Mouse (Mus musculus) liver, embryonic 11.5 days (tissue): ENCODE measurements around the gene S100a10. TPM values are rescaled to one million over a fixed set of nuclear protein-coding genes. Genes with fewer than 3 reads are reported as not detected.
"Not testable (repeated sequence)": the region's sequence is repeated elsewhere in the genome, so short reads cannot be mapped to it uniquely, and the experiment has no call there.

ENCODE experiments used
- ATAC-seq: fragments of 200-750 bp; cut with Nextera tagmentation; replicated peaks from 2 replicates; pipeline ENCODE4 v1.8.0; 2017; ENCODE audit warnings: moderate number of reproducible peaks, mild to moderate bottlenecking, moderate TSS enrichment, moderate library complexity; ENCODE audit not compliant: low FRiP score
- DNase-seq: peaks from one replicate; pipeline ENCODE4 v3.0.0-alpha.2; 2017; ENCODE audit warnings: low spot score
- H3K27ac ChIP-seq: fragments of 300-500 bp; sonication (generic); 2 replicates; pipeline ENCODE4 v1.5.1; 2014; ENCODE audit warnings: mild to moderate bottlenecking, low read depth, low read length, control low read depth
- H3K27me3 ChIP-seq: fragments of 300-500 bp; sonication (generic); replicated peaks from 2 replicates; pipeline ENCODE4 v1.6.1; 2014; ENCODE audit warnings: low read length, mixed read lengths; ENCODE audit not compliant: control insufficient read depth, insufficient read depth
- H3K36me3 ChIP-seq: fragments of 300-500 bp; sonication (generic); 2 replicates; pipeline ENCODE4 v1.6.1; 2014; ENCODE audit warnings: mild to moderate bottlenecking, low read length, moderate library complexity, mixed read lengths; ENCODE audit not compliant: control insufficient read depth, insufficient read depth
- H3K4me1 ChIP-seq: fragments of 300-500 bp; sonication (generic); replicated peaks from 2 replicates; pipeline ENCODE4 v1.6.1; 2014; ENCODE audit warnings: low read length, mixed read lengths; ENCODE audit not compliant: control insufficient read depth, insufficient read depth
- H3K4me2 ChIP-seq: fragments of 300-500 bp; sonication (generic); 2 replicates; pipeline ENCODE4 v1.6.1; 2014; ENCODE audit warnings: mild to moderate bottlenecking, control low read depth, moderate library complexity
- H3K4me3 ChIP-seq: fragments of 300-500 bp; sonication (generic); 2 replicates; pipeline ENCODE4 v1.5.1; 2014; ENCODE audit warnings: low read depth, low read length, control low read depth
- H3K9ac ChIP-seq: fragments of 300-500 bp; sonication (generic); 2 replicates; pipeline ENCODE4 v1.6.1; 2014; ENCODE audit warnings: low read depth, low read length, control low read depth
- H3K9me3 ChIP-seq: fragments of 300-500 bp; sonication (generic); 2 replicates; pipeline ENCODE4 v1.6.1; 2016; ENCODE audit warnings: low read length, inconsistent platforms, mixed read lengths; ENCODE audit not compliant: control insufficient read depth
- WGBS: fragments of 180-500 bp; shearing (Covaris S2); extraction: QIAGEN DNeasy Blood & Tissue Kit; methylation state at CpG from one replicate; pipeline ENCODE4 v1.1.7; 2014; 5-methylcytosine and 5-hydroxymethylcytosine counted together
- polyA plus RNA-seq: library from polyadenylated mRNA; unstranded; fragments of >200 nt; fragmentation: Nextera tagmentation; extraction: Ambion mirVana; gene quantifications from 2 replicates; pipeline ENCODE4 v1.2.1, GENCODE M21; 2014

Gene S100a10
- polyA plus RNA-seq, 1 experiment from 2014 or later = 144 TPM

DNA sequence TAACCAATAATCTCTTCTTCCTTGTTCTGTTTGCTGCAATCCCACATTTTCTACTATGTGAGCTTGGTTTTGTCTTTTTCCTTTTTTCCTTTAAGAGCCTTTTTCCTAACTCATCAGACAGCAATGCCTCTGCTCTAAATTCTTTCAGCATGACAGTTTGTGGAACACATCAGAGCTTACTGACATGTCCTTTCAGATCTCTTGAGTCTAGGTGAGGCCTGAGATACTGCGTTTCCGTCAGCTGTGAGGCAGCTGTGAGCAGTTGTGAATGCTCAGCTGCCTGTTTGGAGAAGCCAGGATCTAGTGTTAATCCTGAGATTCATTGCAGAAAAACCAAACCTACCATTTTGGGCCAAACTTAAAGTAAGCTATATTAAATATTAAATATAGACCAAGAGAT is 16.4 kb upstream of the S100a10 start:
- Histone ChIP-seq H3K27ac (no peak overlapping the region), H3K4me3 (no peak overlapping the region), H3K4me1 (no peaks in the 10 kb centered on the region), H3K9ac (no peak overlapping the region), H3K36me3 (no peaks in the 10 kb centered on the region), H3K4me2 (no peak overlapping the region), H3K9me3 (no peaks in the 10 kb centered on the region), H3K27me3 (no peaks in the 10 kb centered on the region)
- WGBS = 79% methylated on average over 2 of the region's 2 CpGs
- no peak for DNase-seq
- no peak for ATAC-seq

DNA sequence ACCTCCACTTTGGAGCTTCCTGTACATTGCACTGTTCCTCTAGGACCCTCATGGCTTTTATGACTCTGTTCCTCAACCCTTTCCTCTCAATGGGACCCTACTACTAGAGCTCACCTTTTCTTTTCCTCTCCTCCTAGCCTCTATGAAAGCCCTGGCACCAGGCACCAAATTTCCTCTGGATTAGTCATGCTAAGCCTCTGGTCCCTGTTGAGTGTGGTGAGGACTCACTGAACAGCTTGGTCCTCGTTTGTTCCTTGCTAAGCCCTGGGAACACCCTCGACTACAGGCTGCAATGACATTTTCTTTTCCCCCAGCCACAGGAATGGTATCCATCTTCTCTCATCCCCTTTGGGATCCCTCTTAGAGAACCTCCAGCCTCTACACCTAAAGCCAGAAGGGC is 13.4 kb upstream of the S100a10 start:
- 64% methylated on average over 2 of the region's 2 CpGs for WGBS
- no peak overlapping the region for H3K27ac ChIP-seq
- no peak overlapping the region for H3K9ac ChIP-seq
- H3K4me2 ChIP-seq = no peak overlapping the region
- H3K4me1 ChIP-seq = no peaks in the 10 kb centered on the region
- H3K4me3 ChIP-seq = no peak overlapping the region
- H3K27me3 ChIP-seq = no peaks in the 10 kb centered on the region
- no peak for DNase-seq
- no peaks in the 10 kb centered on the region for H3K36me3 ChIP-seq
- H3K9me3 ChIP-seq = no peaks in the 10 kb centered on the region
- ATAC-seq = no peak

DNA sequence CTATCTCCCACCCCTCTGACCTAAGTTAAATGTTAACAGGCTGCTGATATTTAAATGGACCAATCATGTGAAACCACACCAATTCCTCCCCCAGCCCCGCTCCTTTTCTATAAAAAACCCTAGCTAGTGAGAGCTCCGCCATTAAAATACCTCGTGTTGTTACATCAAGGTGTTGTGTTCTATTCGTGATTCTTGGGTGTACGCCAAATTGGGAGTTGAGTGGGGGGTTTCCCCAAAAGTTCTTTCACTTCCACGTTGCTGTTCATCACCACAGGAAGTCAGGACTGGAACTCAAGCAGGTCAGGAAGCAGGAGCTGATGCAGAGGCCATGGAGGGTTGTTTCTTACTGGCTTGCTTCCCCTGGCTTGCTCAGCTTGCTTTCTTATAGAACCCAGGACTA is 10.7 kb upstream of the S100a10 start:
- 75% methylated on average over 6 of the region's 6 CpGs for WGBS

DNA sequence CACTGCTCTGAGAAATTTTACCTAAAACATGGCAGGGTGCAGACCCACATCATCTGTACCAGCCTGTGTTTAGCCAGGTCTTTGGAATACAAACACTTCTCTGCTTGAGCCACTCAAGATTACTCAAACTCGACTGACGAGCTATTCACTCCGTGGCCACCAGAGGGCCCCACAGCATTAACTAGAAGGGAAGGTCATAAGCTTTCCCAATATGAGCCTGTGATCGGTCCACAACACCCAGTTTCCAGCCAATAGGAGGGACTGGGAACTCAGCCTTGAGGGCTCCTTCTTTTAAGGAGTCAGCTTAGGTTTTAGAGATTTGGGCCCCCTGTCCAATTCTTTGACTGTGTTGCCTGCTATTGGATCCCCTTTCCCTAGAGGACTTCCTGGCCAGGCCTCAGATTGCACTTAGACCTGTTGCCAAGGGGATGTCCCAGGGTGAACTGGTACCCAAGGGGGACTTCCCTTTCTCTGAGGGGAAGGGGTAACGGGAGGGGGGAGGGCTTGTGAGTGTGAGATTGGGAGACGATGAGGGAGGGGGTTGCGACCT is 7.7 kb upstream of the S100a10 start:
- Histone ChIP-seq H3K36me3 (no peaks in the 10 kb centered on the region), H3K4me3 (no peak overlapping the region), H3K9me3 (no peaks in the 10 kb centered on the region), H3K9ac (no peak overlapping the region), H3K4me2 (no peak overlapping the region), H3K27ac (no peak overlapping the region), H3K4me1 (peaks cover 3% of the 10 kb centered on the region; the same call in 1 of the 2 replicates), H3K27me3 (no peaks in the 10 kb centered on the region)
- WGBS = 28% methylated on average over 7 of the region's 7 CpGs
- peak; percentile 68 for DNase-seq
- ATAC-seq = peak; percentile 43

More for the DNA sequence above, 10.7 kb upstream of the S100a10 start:
- not testable (repeated sequence) for H3K4me3 ChIP-seq, ATAC-seq, H3K4me2 ChIP-seq, H3K36me3 ChIP-seq, H3K27ac ChIP-seq, H3K4me1 ChIP-seq, H3K9ac ChIP-seq, H3K9me3 ChIP-seq, DNase-seq, H3K27me3 ChIP-seq

DNA sequence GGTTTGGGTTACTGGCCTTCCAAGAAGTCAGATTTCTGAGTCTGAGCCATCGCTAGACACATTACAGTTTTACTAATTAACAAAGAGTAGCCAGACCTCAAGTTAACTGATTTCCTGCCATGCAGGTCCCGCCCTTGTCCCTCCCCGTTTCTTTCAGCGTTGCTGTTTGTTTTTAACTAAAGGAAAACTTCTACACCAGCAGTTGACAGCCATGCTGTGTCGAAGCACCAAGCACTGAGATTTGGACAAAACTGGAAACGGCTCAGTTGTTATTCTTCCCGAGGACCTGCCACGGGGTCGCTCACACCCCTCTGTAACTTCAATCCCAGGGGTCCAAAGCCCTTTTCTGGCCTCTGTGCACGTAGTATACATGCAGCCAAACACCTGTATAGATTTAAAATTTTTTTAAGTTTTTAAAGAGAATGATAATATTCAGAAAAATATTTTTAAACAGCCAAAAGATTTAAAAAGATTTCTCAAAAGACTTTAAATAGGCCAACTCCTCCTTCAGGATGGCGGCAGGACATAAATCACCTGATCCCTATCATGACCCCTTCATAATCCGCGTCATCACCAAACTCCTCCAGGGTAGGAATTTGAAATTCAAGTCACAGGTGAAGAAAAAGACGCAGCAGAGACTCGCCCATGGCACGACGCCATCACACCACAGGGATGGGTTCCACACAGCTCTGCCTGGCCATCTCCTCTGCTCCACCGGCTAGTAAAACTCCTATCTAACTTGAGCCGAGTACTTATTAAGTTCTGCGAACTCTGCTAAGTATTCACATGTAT is 6.9 kb upstream of the S100a10 start:
- H3K36me3 ChIP-seq = no peaks in the 10 kb centered on the region
- DNase-seq (no peak), ATAC-seq (no peak)
- H3K9me3 ChIP-seq = no peaks in the 10 kb centered on the region
- no peak overlapping the region for H3K4me3 ChIP-seq
- H3K27ac ChIP-seq = no peak overlapping the region
- H3K4me2 ChIP-seq = no peak overlapping the region
- no peaks in the 10 kb centered on the region for H3K27me3 ChIP-seq
- H3K4me1 ChIP-seq = peaks cover 5% of the 10 kb centered on the region; the same call in 1 of the 2 replicates
- H3K9ac ChIP-seq = no peak overlapping the region
- 73% methylated on average over 20 of the region's 20 CpGs for WGBS

DNA sequence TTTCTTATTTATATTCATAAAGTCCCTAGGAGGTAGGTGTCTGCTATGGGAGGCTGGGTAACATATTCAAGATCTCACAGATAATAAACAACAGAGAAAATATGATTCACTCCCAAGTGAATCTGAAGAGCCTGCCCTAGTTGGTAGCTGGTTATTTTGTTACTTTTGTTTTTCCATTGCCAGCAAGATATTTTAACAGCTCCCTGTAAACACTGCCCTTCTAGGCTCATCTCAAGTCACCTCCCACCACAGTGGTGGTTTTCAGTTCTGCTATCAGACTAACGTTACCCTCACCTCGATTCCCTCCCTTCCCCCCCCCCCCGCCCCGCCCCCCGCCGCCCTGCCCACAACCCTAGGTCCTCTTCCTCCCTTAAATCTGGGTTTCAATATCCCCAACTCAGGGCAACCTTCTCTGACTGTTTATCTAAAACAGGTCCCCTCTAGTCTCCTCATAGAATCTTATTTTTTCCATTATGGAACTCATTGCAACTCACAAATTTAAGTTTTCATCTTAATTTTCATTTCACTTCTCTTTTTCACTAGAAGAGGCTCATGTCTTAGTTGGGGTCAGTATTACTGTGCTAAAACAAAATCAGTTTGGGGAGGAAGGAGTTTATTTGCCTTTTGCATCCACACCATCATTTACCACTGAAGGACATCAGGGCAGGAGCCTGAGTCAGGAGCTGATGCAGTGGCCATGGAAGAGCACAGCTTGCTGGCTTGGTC is 6.2 kb upstream of the S100a10 start:
- no peak overlapping the region for H3K4me3 ChIP-seq
- 39% methylated on average over 4 of the region's 6 CpGs for whole genome bisulfite sequencing
- H3K9ac ChIP-seq = no peak overlapping the region
- H3K4me2 ChIP-seq = no peak overlapping the region
- peaks cover 5% of the 10 kb centered on the region; the same call in 1 of the 2 replicates for H3K4me1 ChIP-seq
- ATAC-seq (no peak), DNase-seq (no peak)
- no peak overlapping the region for H3K27ac ChIP-seq
- H3K9me3 ChIP-seq = no peaks in the 10 kb centered on the region
- no peaks in the 10 kb centered on the region for H3K36me3 ChIP-seq
- H3K27me3 ChIP-seq = no peaks in the 10 kb centered on the region

DNA sequence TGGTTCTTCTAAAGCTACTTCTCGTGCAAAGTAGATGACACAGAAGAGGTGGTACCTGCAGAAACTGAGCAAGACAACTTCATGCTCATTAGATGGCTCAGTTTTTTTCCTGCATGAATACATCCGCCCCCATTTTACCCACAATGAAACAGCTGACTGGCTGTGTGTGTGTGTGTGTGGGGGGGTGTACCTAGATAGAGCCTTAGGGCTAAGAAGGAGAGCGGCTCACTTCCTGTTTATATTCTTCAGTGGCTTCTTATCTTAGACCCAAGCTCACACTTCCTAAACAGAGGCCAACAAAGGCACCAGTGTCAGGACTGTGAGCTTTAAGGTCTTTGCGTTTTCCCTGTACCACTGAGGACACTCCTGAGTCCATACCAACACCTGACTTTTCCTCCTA is 4.9 kb upstream of the S100a10 start:
- peaks cover 11% of the 10 kb centered on the region; the same call in 1 of the 2 replicates for H3K4me1 ChIP-seq
- no peaks in the 10 kb centered on the region for H3K27me3 ChIP-seq
- peak; percentile 69 for ATAC-seq
- H3K9me3 ChIP-seq = no peaks in the 10 kb centered on the region
- no peak overlapping the region for H3K9ac ChIP-seq
- 26% methylated on average over 4 of the region's 4 CpGs for WGBS
- peak; percentile 36 for DNase-seq
- no peaks in the 10 kb centered on the region for H3K36me3 ChIP-seq
- no peak overlapping the region for H3K4me3 ChIP-seq
- 0 out of 2 replicates have a peak overlapping the region, but pooled peaks have one; percentile 5 for H3K4me2 ChIP-seq
- no peak overlapping the region for H3K27ac ChIP-seq

DNA sequence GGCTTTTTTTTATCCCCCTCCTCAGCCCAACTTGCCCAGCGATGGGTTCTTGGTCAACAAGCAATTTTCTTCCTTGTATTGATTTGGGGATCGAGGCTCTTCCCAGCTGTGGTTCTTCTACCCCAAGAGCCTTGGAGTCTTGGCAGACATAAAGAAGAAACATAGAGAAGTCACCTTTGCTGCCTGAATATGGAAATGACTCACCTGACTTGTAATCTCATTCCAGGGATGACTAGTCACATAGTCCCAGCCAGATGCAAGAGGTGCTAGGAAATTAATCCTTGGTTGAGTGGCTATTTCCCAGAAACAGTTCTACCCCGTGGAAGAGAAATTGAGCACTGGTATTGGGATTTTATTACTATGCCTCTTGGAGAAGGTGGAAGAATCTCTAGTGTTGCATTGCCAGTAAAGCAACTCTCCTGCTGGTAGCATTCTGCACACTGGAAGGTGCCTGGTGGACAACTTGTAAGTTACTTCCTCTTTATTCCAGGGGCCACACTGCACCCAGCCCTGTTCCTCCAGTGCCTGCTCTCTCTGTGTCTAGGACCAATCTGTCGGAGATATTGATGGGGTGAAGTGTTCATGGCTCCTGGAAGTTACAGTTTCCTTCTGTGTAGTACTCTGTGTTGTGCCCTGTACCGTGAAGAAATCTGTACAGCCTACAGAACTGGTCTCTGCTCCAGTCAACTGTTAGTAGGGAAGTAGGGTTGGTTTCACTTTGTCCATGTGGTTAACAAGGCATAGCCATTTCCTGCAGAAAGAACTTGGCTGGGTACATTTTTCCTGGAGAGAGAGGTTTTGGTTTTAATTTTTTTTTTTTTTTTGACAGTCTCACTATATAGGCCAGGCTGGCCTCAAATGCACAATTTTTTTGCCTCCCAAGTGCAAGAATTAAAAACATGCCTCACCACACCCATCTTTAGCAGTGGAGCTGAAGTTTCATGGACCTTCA is 2.7 kb upstream of the S100a10 start:
- Histone ChIP-seq H3K27me3 (no peaks in the 10 kb centered on the region), H3K4me1 (peaks cover 16% of the 10 kb centered on the region; the same call in 1 of the 2 replicates), H3K36me3 (no peaks in the 10 kb centered on the region), H3K9ac (no peak overlapping the region), H3K4me2 (0 out of 2 replicates have a peak overlapping the region, but pooled peaks have one; percentile 4), H3K9me3 (no peaks in the 10 kb centered on the region), H3K27ac (no peak overlapping the region), H3K4me3 (no peak overlapping the region)
- WGBS = 67% methylated on average over 5 of the region's 5 CpGs
- no peak for ATAC-seq
- no peak for DNase-seq
